Mouse (Mus musculus) midbrain, postnatal 0 days (tissue): ENCODE measurements around the gene 4933428M09Rik. TPM values are rescaled to one million over a fixed set of nuclear protein-coding genes. Genes with fewer than 3 reads are reported as not detected.

Experiments
- ATAC-seq: fragments of 200-750 bp; cut with Nextera tagmentation; 2 replicates; pipeline ENCODE4 v1.8.0; 2017; ENCODE audit warnings: moderate number of reproducible peaks, mild to moderate bottlenecking, moderate TSS enrichment, moderate library complexity; ENCODE audit not compliant: low FRiP score
- DNase-seq: peaks from one replicate; pipeline ENCODE4 v3.0.0-alpha.2; 2015; ENCODE audit warnings: low spot score
- H3K27ac ChIP-seq: fragments of 300-500 bp; sonication (generic); 2 replicates; pipeline ENCODE4 v1.5.1; 2014; ENCODE audit warnings: low read depth, mild to moderate bottlenecking, low read length, mixed read lengths
- H3K27me3 ChIP-seq: fragments of 300-500 bp; sonication (generic); 2 replicates; pipeline ENCODE4 v1.6.1; 2014; ENCODE audit warnings: low read length, control low read depth, mixed read lengths; ENCODE audit not compliant: insufficient read depth
- H3K36me3 ChIP-seq: fragments of 300-500 bp; sonication (generic); 2 replicates; pipeline ENCODE4 v1.6.1; 2014; ENCODE audit warnings: low read length, control low read depth, mixed read lengths; ENCODE audit not compliant: insufficient read depth
- H3K4me1 ChIP-seq: fragments of 300-500 bp; sonication (generic); 2 replicates; pipeline ENCODE4 v1.6.1; 2014; ENCODE audit warnings: mild to moderate bottlenecking, control low read depth, antibody characterized with exemption, low read length, mixed read lengths; ENCODE audit not compliant: insufficient read depth
- H3K4me2 ChIP-seq: fragments of 300-500 bp; sonication (generic); 2 replicates; pipeline ENCODE4 v1.6.1; 2014; ENCODE audit warnings: low read depth, mild to moderate bottlenecking, low read length, mixed read lengths; ENCODE audit not compliant: poor library complexity, severe bottlenecking
- H3K4me3 ChIP-seq: fragments of 300-500 bp; sonication (generic); 2 replicates; pipeline ENCODE4 v1.5.1; 2014; ENCODE audit warnings: low read depth, mild to moderate bottlenecking, low read length, moderate library complexity
- H3K9ac ChIP-seq: fragments of 300-500 bp; sonication (generic); replicated peaks from 2 replicates; pipeline ENCODE4 v1.6.1; 2014; ENCODE audit warnings: mild to moderate bottlenecking, low read length, moderate library complexity, mixed read lengths; ENCODE audit not compliant: poor library complexity, severe bottlenecking
- H3K9me3 ChIP-seq: fragments of 300-500 bp; sonication (generic); 2 replicates; pipeline ENCODE4 v1.6.1; 2016; ENCODE audit warnings: low read length, control low read depth
- CTCF ChIP-seq: IDR thresholded peaks from 2 replicates; pipeline ENCODE4 v1.5.1; 2016; ENCODE audit warnings: antibody characterized with exemption, mild to moderate bottlenecking
- WGBS: fragments of 180-500 bp; shearing (Covaris S2); extraction: QIAGEN DNeasy Blood & Tissue Kit; methylation state at CpG from one replicate; pipeline ENCODE4 v1.1.7; 2014; 5-methylcytosine and 5-hydroxymethylcytosine counted together
- polyA plus RNA-seq: library from polyadenylated mRNA; unstranded; fragments of >200 nt; fragmentation: Nextera tagmentation; extraction: Ambion mirVana; gene quantifications from 2 replicates; pipeline ENCODE4 v1.2.1, GENCODE M21; 2015
- total RNA-seq: library from RNA; depleted of rRNA; stranded (reverse); fragments of >200 nt; gene quantifications from 2 replicates; pipeline ENCODE4 v1.2.3, GENCODE M21; 2014; rRNA removed

Gene 4933428M09Rik
- total and polyA plus RNA-seq, 2 experiments from 2014 or later: not detected

DNA sequence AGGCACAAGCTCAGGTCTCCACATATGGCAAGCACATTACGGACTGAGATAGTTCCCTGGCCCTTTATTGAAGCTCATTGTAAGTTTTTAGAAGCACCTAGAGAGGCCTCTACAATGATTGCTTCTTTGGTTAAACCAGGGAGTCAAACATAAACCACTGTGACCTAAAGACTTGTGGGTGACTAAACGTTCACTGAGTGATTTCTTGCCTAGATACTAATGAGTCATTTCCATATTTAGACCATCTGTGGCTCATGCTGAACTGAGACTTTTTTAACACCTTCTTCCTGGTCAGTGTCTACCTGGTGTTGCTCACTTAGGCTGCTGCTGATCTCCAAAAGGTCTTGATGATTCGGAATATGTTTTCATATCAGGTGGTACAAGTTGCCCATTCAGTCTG, 42.9 kb downstream of the 4933428M09Rik start:
- Histone ChIP-seq H3K4me2 (no peak overlapping the region), H3K9ac (no peak overlapping the region), H3K4me3 (no peak overlapping the region), H3K27me3 (no peaks in the 10 kb centered on the region), H3K4me1 (no peaks in the 10 kb centered on the region), H3K36me3 (no peaks in the 10 kb centered on the region), H3K27ac (no peak overlapping the region), H3K9me3 (no peaks in the 10 kb centered on the region)
- WGBS: 79% methylated on average over 3 of the region's 3 CpGs
- DNase-seq (no peak), ATAC-seq (no peak)
- TF ChIP-seq CTCF: no peak

Other genes with a start within 250 kb of the 4933428M09Rik start
- not detected in 2 replicates for gene Serpina7, start 94.0 kb upstream of the 4933428M09Rik start, total RNA-seq
- gene Serpina7, start 94.0 kb upstream of the 4933428M09Rik start, polyA plus RNA-seq: not detected in 2 replicates
- gene 4930513O06Rik, start 93.0 kb upstream of the 4933428M09Rik start, total RNA-seq: not detected in 2 replicates
- gene 4930513O06Rik, start 93.0 kb upstream of the 4933428M09Rik start, polyA plus RNA-seq: not detected in 2 replicates
- gene Mum1l1, start 30.8 kb downstream of the 4933428M09Rik start, total RNA-seq: 5.2 and 7.1 TPM in 2 replicates
- 8.4 and 8.6 TPM in 2 replicates for gene Mum1l1, start 30.8 kb downstream of the 4933428M09Rik start, polyA plus RNA-seq
- not detected in 2 replicates for gene Trap1a, start 154.5 kb downstream of the 4933428M09Rik start, total RNA-seq
- not detected in 2 replicates for gene Trap1a, start 154.5 kb downstream of the 4933428M09Rik start, polyA plus RNA-seq